Mouse (Mus musculus) embryonic stem cell, embryonic (primary cell): ENCODE data around the gene Gucy2d.

ENCODE experiments used
- CTCF ChIA-PET, 4 experiments: fragments of 300-600 bp in 2 of 4; fragments of 350-600 bp in 2 of 4; sonication (Branson Sonifier 250); formaldehyde crosslinking; loops; one replicate each; lab custom pipeline; 2022; ENCODE audit warnings: inconsistent platforms in 2 of 4; lab: Charles Lee
- POLR2A ChIA-PET, 4 experiments: fragments of 300-600 bp in 2 of 4; fragments of 350-600 bp in 2 of 4; sonication (Branson Sonifier 250); formaldehyde crosslinking; loops; one replicate each; lab custom pipeline; 2022; ENCODE audit warnings: antibody characterized with exemption in 4 of 4, inconsistent platforms in 1 of 4; lab: Charles Lee

The Gucy2d gene

GRCm38 (mm10) chr7:98427115-98427835 is 12.9 kb upstream of the Gucy2d start:
- CTCF ChIA-PET, result interaction anchor here in 3 of 4 experiments (0.7 to 1.9 kb wide), 4 partner anchors 8 to 79 kb away, joined by 3 to 7 read pairs (median 4); no protein-coding TSS in a partner anchor
- POLR2A ChIA-PET, result no interaction called here

GRCm38 (mm10) chr7:98429579-98429978 is 10.6 kb upstream of the Gucy2d start:
- CTCF ChIA-PET, result interaction anchor here in 2 of 4 experiments (1.3 to 2.7 kb wide), 3 partner anchors 79 to 88 kb away, joined by 5 to 15 read pairs (median 8); no protein-coding TSS in a partner anchor
- POLR2A ChIA-PET, result interaction anchor here in 1 of 4 experiments (1.2 kb wide), 1 partner anchor 83 kb away, joined by 3 read pairs; no protein-coding TSS in a partner anchor

GRCm38 (mm10) chr7:98430785-98431184 is 9.4 kb upstream of the Gucy2d start:
- ChIA-PET POLR2A (interaction anchor here in 3 of 4 experiments (0.6 to 1.0 kb wide), 3 partner anchors 10 to 83 kb away, joined by 3 to 4 read pairs (median 3); partner anchors contain the start of gene Tsku (in 1 of the 3)), CTCF (interaction anchor here (0.5 to 2.7 kb wide), 14 partner anchors 52 to 290 kb away, joined by 3 to 15 read pairs (median 5); no protein-coding TSS in a partner anchor)

GRCm38 (mm10) chr7:98437629-98438028 is 2.6 kb upstream of the Gucy2d start:
- POLR2A ChIA-PET, result interaction anchor here in 3 of 4 experiments (0.9 to 2.6 kb wide), 6 partner anchors 10 to 181 kb away, joined by 3 to 7 read pairs (median 4); no protein-coding TSS in a partner anchor
- CTCF ChIA-PET, result interaction anchor here (0.5 to 2.3 kb wide), 43 partner anchors 10 to 1596 kb away, joined by 3 to 14 read pairs (median 4); partner anchors contain the start of genes Tsku (in 3 of the 4) and Lrrc32 (in 1 of the 4)

GRCm38 (mm10) chr7:98446873-98447272 is 6.7 kb downstream of the Gucy2d start:
- CTCF ChIA-PET, result interaction anchor here in 2 of 4 experiments (1.2 to 1.9 kb wide), 4 partner anchors 9 to 99 kb away, joined by 4 to 14 read pairs (median 6); no protein-coding TSS in a partner anchor

GRCm38 (mm10) chr7:98447585-98448308 is 7.5 kb downstream of the Gucy2d start:
- CTCF ChIA-PET, result interaction anchor here in 3 of 4 experiments (0.5 to 1.9 kb wide), 9 partner anchors 10 to 648 kb away, joined by 3 to 14 read pairs (median 4); no protein-coding TSS in a partner anchor
- POLR2A ChIA-PET, result interaction anchor here in 1 of 4 experiments (1.0 to 1.4 kb wide), 3 partner anchors 10 to 106 kb away, joined by 3 to 4 read pairs (median 3); partner anchors contain the start of gene Tsku

More at GRCm38 (mm10) chr7:98446873-98447272, 6.7 kb downstream of the Gucy2d start:
- POLR2A ChIA-PET, result interaction anchor here in 1 of 4 experiments (1.4 kb wide), 2 partner anchors 9 to 86 kb away, joined by 3 to 4 read pairs; partner anchors contain the start of gene Tsku

GRCm38 (mm10) chr7:98448309-98448630 is 8.1 kb downstream of the Gucy2d start:
- CTCF ChIA-PET, result interaction anchor here in 3 of 4 experiments (0.5 to 1.9 kb wide), 7 partner anchors 11 to 648 kb away, joined by 3 to 14 read pairs (median 4); no protein-coding TSS in a partner anchor
- POLR2A ChIA-PET, result interaction anchor here in 2 of 4 experiments (0.6 to 1.4 kb wide), 3 partner anchors 10 to 693 kb away, joined by 3 to 4 read pairs (median 3); no protein-coding TSS in a partner anchor

GRCm38 (mm10) chr7:98449696-98450095 is 9.5 kb downstream of the Gucy2d start:
- ChIA-PET CTCF (no interaction called here), POLR2A (no interaction called here)

- ChIA-PET CTCF (interaction anchor here in 1 of 4 experiments (1.2 kb wide), 1 partner anchor 17 kb away, joined by 3 read pairs; no protein-coding TSS in a partner anchor), POLR2A (no interaction called here)
These were observed 14.3 kb downstream of the Gucy2d start for GRCm38 (mm10) chr7:98454397-98455120.

- ChIA-PET CTCF (interaction anchor here in 1 of 4 experiments (1.4 kb wide), 1 partner anchor 22 kb away, joined by 3 read pairs; no protein-coding TSS in a partner anchor), POLR2A (no interaction called here)
These were observed 20.1 kb downstream of the Gucy2d start for GRCm38 (mm10) chr7:98460319-98460718.

GRCm38 (mm10) chr7:98469089-98469488 is 28.9 kb downstream of the Gucy2d start:
- ChIA-PET CTCF (no interaction called here), POLR2A (no interaction called here)

GRCm38 (mm10) chr7:98472529-98472928 is 32.3 kb downstream of the Gucy2d start:
- POLR2A ChIA-PET, result no interaction called here

GRCm38 (mm10) chr7:98474558-98474957 is 34.3 kb downstream of the Gucy2d start:
- POLR2A ChIA-PET, result no interaction called here

More at GRCm38 (mm10) chr7:98472529-98472928, 32.3 kb downstream of the Gucy2d start:
- CTCF ChIA-PET, result interaction anchor here in 2 of 4 experiments (0.8 to 1.0 kb wide), 2 partner anchors 9 to 305 kb away, joined by 3 read pairs; no protein-coding TSS in a partner anchor

GRCm38 (mm10) chr7:98477153-98477552 is 36.9 kb downstream of the Gucy2d start:
- CTCF ChIA-PET, result interaction anchor here in 2 of 4 experiments (0.7 to 1.0 kb wide), 2 partner anchors 284 to 638 kb away, joined by 4 read pairs; no protein-coding TSS in a partner anchor
- POLR2A ChIA-PET, result interaction anchor here in 2 of 4 experiments (0.6 to 0.7 kb wide), 2 partner anchors 392 to 418 kb away, joined by 3 to 5 read pairs; no protein-coding TSS in a partner anchor

More at GRCm38 (mm10) chr7:98474558-98474957, 34.3 kb downstream of the Gucy2d start:
- CTCF ChIA-PET, result no interaction called here

GRCm38 (mm10) chr7:98480481-98480880 is 40.3 kb downstream of the Gucy2d start:
- POLR2A ChIA-PET, result no interaction called here
- CTCF ChIA-PET, result interaction anchor here in 3 of 4 experiments (0.6 to 2.1 kb wide), 7 partner anchors 20 to 671 kb away, joined by 3 to 6 read pairs (median 4); no protein-coding TSS in a partner anchor

- ChIA-PET CTCF (interaction anchor here (0.5 to 2.1 kb wide), 11 partner anchors 8 to 671 kb away, joined by 3 to 8 read pairs (median 4); no protein-coding TSS in a partner anchor), POLR2A (interaction anchor here in 1 of 4 experiments (0.6 kb wide), 1 partner anchor 15 kb away, joined by 3 read pairs; no protein-coding TSS in a partner anchor)
These were observed 41.0 kb downstream of the Gucy2d start for GRCm38 (mm10) chr7:98481066-98481734.
